Mouse (Mus musculus): ENCODE measurements around the gene Kif2c.

Gene Kif2c

DNA sequence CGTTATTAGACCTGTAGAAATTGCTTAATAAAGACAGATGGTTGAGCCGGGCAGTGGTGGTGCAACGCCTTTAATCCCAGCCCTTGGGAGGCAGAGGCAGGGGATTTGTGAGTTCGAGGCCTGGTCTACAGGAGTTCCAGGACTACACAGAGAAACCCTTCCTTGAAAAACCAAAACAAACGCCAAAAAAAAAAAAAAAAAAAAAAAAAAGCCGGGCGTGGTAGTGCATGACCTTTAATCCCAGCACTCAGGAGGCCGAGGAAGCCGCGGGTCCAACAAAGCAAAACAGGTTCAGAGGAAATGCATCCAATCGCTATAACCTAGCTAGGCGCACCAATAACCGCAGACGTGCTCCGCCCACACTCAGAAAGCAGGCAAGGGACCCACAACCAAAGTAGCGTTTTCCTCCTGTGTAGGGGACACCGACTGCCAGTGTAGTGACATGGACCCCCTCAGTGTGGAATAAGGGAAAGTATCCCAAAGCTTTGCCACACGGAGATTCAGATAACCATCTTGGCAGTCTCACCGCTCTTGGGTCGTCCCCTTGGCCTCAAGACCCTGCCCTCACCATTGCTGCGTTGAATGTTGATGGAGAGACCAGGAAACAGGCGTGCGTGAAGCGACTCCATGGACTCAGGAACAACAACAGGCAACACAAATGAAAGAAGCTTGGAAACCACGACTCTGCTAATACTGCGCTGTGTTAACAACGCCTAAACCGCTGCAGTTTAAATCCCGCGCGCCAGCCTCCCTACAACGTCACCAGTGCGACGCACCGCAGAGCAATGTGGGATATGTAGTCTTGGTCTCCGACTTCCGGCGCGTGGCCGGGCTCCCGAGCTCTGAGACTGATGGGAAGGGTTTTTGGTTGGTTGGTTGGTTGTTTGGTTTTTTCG lies at the start of gene Kif2c:
TSS of gene Kif2c (minus strand) at position 777 of the 896 bp plus-strand sequence.
- peak; percentile 84 to 92 for DNase-seq

DNA sequence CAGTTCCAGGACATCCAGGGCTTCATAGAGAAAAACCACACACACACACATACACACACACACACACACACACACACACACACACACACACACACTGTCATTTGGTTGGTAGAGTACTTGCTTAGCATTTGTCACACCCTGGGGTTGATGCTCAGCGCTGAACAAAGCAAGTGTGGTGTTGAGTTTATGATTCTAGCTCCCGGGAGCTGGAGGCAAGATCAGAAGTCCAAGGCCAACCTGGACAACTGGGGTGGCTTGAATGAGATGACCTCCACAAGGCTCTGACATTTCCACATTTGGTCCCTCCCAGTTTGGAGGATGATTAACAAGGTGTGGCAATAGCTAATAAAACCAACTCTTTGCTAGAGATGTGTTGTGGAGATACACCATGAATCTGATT lies 48.8 kb upstream of the Kif2c start:
- no peak for DNase-seq

- DNase-seq = no peak
Observed at GRCm38 (mm10) chr4:117230331-117230730, 47.9 kb upstream of the Kif2c start.

- DNase-seq = no peak
Observed at GRCm38 (mm10) chr4:117229590-117229989, 47.2 kb upstream of the Kif2c start.

DNA sequence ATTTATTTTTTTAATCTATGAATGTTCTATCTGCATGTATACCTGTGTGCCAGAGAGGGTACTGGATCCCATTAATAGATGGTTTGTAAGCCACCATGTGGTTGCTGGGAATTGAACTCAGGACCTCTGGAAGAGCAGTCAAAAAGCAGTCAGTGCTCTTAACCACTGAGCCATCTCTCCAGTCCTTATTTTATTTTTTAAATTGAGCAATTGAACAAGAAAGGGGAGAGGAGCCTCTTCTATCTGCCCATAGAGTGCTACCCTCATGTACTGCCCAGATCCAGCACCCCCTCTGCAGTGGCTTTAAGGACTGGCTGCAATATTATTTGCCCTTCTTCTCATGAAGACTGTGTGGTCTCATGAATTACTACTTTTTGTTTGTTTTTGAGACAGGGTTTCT lies 42.8 kb upstream of the Kif2c start:
- DNase-seq = no peak

- DNase-seq = no peak
Observed at GRCm38 (mm10) chr4:117224122-117224521, 41.7 kb upstream of the Kif2c start.

- DNase-seq = no peak
Observed at GRCm38 (mm10) chr4:117223001-117223400, 40.6 kb upstream of the Kif2c start.

DNA sequence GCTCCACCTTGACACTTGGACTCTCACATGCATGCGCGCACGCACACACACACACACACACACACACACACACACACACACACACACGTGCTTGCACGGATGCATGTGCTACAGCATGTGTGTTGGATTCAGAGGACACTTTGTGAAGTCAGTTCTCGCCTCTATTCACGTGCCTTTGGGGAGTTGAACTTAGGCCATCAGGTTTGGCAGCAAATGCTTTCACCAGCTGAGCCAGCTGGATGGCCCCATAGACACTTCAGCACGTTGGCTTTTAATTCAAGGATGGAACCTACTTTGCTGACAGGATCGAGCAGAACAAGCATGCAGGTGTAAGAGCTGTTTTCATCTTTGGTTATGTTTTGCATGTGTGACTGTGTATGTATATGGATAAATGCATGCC lies 39.4 kb upstream of the Kif2c start:
- DNase-seq = no peak

DNA sequence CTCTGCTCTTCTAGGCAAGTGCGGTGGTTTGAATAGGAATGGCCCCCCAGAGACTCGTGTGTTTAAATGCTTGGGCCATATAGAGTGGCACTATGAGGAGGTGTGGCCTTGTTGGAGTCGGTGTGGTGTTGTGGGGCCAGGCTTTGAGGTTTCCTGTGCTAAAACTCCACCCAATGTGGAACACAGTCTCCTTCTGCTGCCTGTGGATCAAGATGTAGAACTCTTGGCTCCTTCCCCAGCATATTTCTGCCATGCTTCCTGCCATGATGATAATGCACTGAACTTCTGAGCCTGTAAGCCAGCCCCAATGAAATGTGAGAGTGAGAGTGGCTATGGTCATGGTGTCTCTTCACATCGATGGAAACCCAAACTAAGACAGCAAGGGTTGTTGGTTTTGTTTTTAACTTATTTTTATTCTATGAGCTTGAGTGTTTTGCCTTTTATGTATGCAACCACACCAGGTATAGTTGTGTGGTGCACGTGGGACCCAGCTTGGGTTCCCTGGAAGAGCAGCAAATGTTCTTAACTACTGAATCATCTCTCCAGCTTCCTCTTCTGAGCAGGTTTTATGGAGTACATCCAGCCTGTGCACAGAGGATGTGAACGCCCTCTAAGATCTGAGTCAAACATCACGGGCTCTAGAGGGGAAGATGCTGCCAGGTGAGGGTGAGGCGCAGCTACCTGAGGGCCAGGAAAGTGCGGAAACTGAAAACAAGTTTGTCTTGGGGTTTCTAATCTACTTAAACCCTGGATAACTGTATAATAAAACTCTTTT lies 38.5 kb upstream of the Kif2c start:
- no peak for DNase-seq

DNA sequence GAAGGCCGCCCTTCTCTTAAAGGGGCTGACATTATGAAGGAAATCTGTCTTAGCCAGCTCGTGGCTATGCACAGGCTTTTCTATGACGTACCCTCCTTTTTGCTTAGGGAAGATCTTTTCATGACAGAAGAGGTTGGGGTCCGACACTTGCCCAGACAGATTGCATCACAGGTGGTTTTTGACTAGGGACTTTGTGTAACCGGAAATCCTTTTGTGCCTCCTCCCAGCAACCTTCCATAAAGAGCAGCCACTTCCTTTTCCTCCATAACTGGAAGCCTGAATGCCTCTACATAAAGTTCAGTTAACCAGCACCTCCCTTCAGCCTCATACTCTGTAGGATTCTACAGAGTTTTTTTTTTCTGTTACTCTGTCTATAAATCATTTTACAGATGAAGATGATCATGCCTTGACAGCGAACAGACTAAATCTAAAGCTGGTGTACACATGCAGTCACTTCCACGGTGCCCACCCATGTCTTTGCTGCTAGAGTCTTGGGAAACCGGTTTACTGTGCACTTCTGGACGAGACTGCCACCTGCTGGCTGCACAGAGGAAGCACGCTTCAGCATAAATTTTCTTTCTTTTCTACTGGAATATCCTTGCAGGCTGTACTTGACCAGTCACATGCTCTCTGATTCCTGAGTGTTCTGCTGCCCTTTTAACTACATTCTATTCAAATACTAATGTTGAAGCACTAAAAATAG lies 36.2 kb upstream of the Kif2c start:
- DNase-seq = peak in 1 of 2 experiments; percentile 45

DNA sequence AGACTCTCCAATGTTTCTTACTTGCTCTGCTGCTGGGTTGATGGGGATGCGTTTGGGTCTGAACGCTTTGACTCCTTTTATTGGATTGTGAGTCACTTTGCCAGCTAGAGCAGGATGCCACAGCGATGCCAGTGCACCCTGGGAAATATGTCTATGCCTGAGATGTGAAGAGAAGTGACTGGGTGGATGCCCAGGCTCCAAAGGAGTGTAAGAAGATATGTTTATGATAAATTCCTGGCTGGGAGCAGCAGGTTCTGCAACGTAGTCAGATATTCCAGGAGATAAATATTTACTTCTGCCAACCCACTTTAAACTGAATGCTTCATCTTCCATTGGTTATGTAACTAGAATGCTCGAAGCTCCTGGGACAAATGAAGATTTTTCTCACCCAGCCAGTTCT lies 34.6 kb upstream of the Kif2c start:
- no peak for DNase-seq

GRCm38 (mm10) chr4:117214250-117214649 lies 31.8 kb upstream of the Kif2c start:
- DNase-seq = no peak

DNA sequence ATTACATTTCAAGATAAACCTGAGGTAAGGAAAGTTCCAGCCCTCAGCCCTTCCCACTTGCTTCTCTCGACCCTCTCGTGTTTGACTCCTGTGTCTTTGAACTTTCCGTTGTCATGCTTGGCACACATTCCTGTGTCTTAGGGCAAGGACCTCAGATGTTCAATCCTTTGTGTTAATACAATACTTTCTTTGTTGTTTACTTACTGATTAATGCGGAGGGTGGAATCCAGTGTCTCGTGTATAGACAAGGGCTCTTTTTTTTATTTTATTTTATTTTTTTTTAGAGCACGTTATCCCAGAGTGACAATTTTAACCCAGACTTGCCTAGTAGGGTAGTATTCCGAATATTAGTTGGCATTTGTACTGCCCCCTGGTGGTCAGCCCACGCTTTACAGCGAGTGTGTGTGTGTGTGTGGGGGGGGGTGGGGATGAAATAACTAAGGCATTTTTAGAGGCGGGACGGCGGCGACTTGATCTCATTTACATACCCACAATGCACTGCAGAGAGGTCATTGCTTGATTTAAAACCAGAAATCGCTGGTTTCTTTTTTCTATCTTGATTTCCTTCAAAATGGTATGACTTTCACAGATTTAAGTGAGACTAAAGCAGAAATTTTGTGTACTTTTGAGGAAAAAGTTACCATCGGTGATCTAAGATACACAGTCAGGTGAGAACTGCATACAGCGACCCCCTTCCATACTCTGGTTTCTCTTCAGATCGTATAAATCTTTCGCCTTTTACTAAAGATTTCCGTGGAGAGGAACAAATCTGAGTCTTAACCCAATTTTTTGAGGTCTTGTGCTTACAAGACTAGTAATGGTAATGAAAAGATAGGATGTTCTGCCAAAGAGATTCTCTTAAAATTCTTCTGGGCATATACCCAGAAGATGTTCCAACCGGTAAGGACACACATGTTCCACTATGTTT lies 28.0 kb upstream of the Kif2c start:
- peak; percentile 71 to 81 for DNase-seq

- no peak for DNase-seq
Observed at GRCm38 (mm10) chr4:117209592-117209991, 27.2 kb upstream of the Kif2c start.

DNA sequence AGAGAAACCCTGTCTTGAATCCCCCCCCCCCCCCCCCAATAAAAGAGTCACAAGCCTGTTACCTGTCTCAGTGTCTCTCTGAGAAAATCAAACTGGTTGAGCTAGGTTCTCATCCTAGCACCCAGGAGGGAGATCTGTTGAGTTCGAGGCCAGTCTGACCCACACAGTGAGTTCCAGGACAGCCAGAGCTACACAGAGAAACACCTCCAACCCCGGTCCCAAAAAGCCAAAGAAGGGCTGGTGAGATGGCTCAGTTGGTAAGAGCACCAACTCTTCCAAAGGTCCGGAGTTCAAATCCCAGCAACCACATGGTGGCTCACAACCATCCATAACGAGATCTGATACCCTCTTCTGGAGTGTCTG lies 20.5 kb upstream of the Kif2c start:
- no peak for DNase-seq

GRCm38 (mm10) chr4:117202046-117202991 lies 19.9 kb upstream of the Kif2c start:
- DNase-seq = peak in 1 of 2 experiments; percentile 51

DNA sequence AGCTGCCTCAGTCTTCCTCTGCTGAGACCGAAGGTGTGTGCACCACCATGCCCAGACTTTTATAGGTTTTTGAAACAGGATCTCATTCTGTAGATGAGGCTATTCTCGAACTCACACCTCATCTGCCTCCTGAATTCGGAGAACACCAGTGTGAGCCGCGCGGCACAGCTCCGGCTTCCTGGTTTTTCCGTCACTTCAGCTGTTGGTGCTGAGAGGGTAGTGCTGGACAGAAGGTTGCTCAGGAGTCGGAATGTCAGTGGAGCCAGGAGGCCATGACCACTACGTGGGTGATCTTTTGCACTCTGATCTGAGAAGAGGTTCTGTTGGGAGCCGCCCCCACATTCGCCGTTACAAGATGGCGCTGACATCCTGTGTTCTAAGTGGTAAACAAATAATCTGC lies 9.4 kb upstream of the Kif2c start:
- DNase-seq = no peak

DNA sequence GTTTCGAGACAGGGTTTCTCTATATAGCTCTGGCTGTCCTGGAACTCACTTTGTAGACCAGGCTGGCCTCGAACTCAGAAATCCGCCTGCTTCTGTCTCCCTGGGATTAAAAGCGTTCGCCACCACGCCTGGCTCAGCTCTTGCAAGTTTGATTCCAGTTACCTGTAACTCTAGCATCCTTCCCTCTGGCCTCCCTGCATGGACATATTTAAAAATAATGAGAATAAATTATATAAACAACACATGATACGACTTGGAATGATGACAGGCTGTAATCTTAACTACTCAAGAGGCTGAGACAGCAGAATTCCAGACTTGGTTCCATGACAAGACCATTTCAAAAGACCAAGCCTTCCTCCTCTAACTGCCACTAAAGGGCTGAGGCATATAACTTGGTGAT lies 8.2 kb upstream of the Kif2c start:
- DNase-seq = no peak

DNA sequence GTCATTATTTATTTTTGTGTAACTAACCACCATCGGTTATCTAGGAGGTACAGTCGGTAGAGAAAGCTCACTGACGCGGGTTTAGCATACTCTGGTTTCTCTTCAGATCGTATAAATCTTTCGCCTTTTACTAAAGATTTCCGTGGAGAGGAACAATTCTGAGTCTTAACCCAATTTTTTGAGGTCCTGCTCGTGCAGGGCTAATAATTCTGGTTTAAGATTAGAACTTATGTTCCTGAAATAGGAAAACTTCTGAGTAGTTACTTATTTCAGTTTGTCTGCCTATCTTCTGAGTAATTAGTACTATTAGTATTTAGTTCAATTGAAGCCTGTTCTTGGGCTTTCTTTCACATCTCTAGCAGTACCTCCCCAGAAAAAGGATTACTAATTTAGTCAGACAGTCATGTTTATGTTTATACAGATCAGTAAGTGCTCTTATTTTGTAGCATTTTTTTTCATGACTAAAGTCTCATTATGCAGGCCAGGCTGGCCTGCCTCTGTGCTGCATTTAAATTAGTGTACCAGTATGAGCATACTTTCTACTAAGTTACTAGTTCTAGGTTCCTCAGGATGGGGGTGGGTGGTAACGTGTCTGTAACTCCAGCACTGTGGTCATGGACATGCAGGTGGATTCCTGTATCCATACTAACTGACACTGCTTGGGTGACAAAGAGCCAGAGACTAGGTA lies 7.6 kb upstream of the Kif2c start:
- peak in 1 of 2 experiments; percentile 15 for DNase-seq

DNA sequence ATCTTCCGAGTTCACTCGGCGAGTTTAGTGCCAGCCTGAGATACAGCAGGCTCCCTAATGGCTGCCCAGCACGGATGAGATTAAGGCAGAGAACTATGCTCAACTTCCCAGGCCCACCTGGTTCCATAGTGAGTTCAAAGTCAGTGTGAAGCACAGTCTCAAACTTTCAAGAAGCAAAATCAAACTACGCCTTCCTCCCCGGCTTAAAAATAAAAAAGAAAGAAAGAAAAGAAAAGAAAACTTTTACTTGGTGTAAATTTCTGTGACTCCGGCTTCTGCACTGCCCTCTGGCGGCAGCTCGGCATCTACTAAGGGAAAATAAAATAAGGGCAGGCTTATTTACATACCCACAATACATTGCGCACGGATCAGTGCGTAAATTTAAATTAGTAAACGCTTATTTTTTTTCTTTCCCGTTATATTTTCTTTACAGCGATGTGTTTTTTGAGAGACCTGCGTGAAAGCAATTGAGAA lies 7.0 kb upstream of the Kif2c start:
- DNase-seq = peak; percentile 69 to 87

Data from spleen, adult 18-20 months (tissue).